ENCODE assay signal across 8 mouse cellular contexts in genomic region chr17:27946371-27946770, GRCm38 (mm10). TPM values are rescaled to one million over a fixed set of nuclear protein-coding genes. Genes with fewer than 3 reads are reported as not detected.
DNase-seq lines count a peak whose midpoint lies in the region; ATAC-seq and TF ChIP-seq lines count a peak whose summit lies in the region.

No protein-coding gene starts in this region.

- no peak for ATAC-seq in heart, embryonic 11.5 days (replicated peaks; ENCODE audit: insufficient number of reproducible peaks, low FRiP score, low TSS enrichment)
- ATAC-seq in lung, embryonic 14.5 days (ENCODE audit: insufficient read depth) = no peak; the same call in 1 of the 2 replicates
- no peak for ATAC-seq in hindbrain, postnatal 0 days
- ATAC-seq in neural tube, embryonic 14.5 days (ENCODE audit: low read depth) = no peak

- no peaks in the 10 kb centered on the region for H3K9me3 ChIP-seq in heart, embryonic 11.5 days (replicated peaks; ENCODE audit: control insufficient read depth, low read length)
- no peaks in the 10 kb centered on the region for H3K9me3 ChIP-seq in lung, embryonic 14.5 days (ENCODE audit: low read depth, low read length)
- no peaks in the 10 kb centered on the region for H3K9me3 ChIP-seq in hindbrain, postnatal 0 days (ENCODE audit: low read length)
- H3K9me3 ChIP-seq in neural tube, embryonic 14.5 days (ENCODE audit: control insufficient read depth, low read length) = no peaks in the 10 kb centered on the region

- peak overlapping the region; percentile 42 for H3K27ac ChIP-seq in heart, embryonic 11.5 days (ENCODE audit: low read depth, low read length)
- peak overlapping the region; percentile 85 for H3K27ac ChIP-seq in lung, embryonic 14.5 days (ENCODE audit: low read depth)
- peak overlapping the region; percentile 76 for H3K27ac ChIP-seq in hindbrain, postnatal 0 days
- peak overlapping the region; percentile 46; the same call in 1 of the 2 replicates for H3K27ac ChIP-seq in neural tube, embryonic 14.5 days (ENCODE audit: low read depth, low read length)

- 85% methylated on average over 8 of the region's 8 CpGs for WGBS in heart, embryonic 11.5 days (ENCODE audit: insufficient replicate concordance)
- WGBS in lung, embryonic 14.5 days = 68% methylated on average over 8 of the region's 8 CpGs
- WGBS in hindbrain, postnatal 0 days = 65% methylated on average over 8 of the region's 8 CpGs
- 73% methylated on average over 8 of the region's 8 CpGs for WGBS in neural tube, embryonic 14.5 days

- H3K4me2 ChIP-seq in heart, embryonic 11.5 days = no peak overlapping the region
- no peak overlapping the region for H3K4me2 ChIP-seq in lung, embryonic 14.5 days
- H3K4me2 ChIP-seq in hindbrain, postnatal 0 days (ENCODE audit: low read depth, low read length) = no peak overlapping the region
- H3K4me2 ChIP-seq in neural tube, embryonic 14.5 days (ENCODE audit: low read depth, low read length) = no peak overlapping the region

- no peak overlapping the region for H3K9ac ChIP-seq in heart, embryonic 11.5 days (ENCODE audit: low read depth, low read length)
- no peak overlapping the region for H3K9ac ChIP-seq in lung, embryonic 14.5 days
- no peak overlapping the region for H3K9ac ChIP-seq in hindbrain, postnatal 0 days (replicated peaks; ENCODE audit: low read length)
- H3K9ac ChIP-seq in neural tube, embryonic 14.5 days (replicated peaks; ENCODE audit: low read depth, low read length) = no peak overlapping the region

- H3K27me3 ChIP-seq in heart, embryonic 11.5 days (ENCODE audit: control insufficient read depth, insufficient read depth, low read length) = no peaks in the 10 kb centered on the region
- H3K27me3 ChIP-seq in lung, embryonic 14.5 days (ENCODE audit: insufficient read depth, low read length) = no peaks in the 10 kb centered on the region
- no peaks in the 10 kb centered on the region for H3K27me3 ChIP-seq in hindbrain, postnatal 0 days (ENCODE audit: insufficient read depth, low read length)
- H3K27me3 ChIP-seq in neural tube, embryonic 14.5 days (ENCODE audit: control insufficient read depth, insufficient read depth, low read length) = no peaks in the 10 kb centered on the region

- DNase-seq in heart, adult 11 months = no peak
- DNase-seq in lung, embryonic 14.5 days = no peak
- DNase-seq in lung, postnatal 14 days = no peak
- DNase-seq in hindbrain, postnatal 0 days (ENCODE audit: low spot score) = no peak
- no peak for DNase-seq in urinary bladder, postnatal 25 days (ENCODE audit: low spot score)
- no peak for DNase-seq in adrenal gland, adult (ENCODE audit: inconsistent age in 2 of 2, low spot score in 1 of 2)

- peaks cover 18% of the 10 kb centered on the region for H3K4me1 ChIP-seq in heart, embryonic 11.5 days (ENCODE audit: control insufficient read depth, insufficient read depth, low read length)
- H3K4me1 ChIP-seq in lung, embryonic 14.5 days (ENCODE audit: insufficient read depth) = peaks cover 9% of the 10 kb centered on the region
- peaks cover 17% of the 10 kb centered on the region for H3K4me1 ChIP-seq in hindbrain, postnatal 0 days (ENCODE audit: insufficient read depth, low read length)
- H3K4me1 ChIP-seq in neural tube, embryonic 14.5 days (ENCODE audit: control insufficient read depth, insufficient read depth, low read length) = peaks cover 16% of the 10 kb centered on the region; the same call in 1 of the 2 replicates

- TF ChIP-seq CTCF in lung, embryonic 14.5 days (IDR thresholded peaks at IDR 0.05; ENCODE audit: low read depth) = no peak
- TF ChIP-seq CTCF in hindbrain, postnatal 0 days (IDR thresholded peaks at IDR 0.05; ENCODE audit: low read depth) = no peak

- no peaks in the 10 kb centered on the region for H3K36me3 ChIP-seq in heart, embryonic 11.5 days (ENCODE audit: control insufficient read depth, insufficient read depth, low read length)
- H3K36me3 ChIP-seq in lung, embryonic 14.5 days (ENCODE audit: insufficient read depth) = no peaks in the 10 kb centered on the region
- no peaks in the 10 kb centered on the region for H3K36me3 ChIP-seq in hindbrain, postnatal 0 days (ENCODE audit: insufficient read depth, low read length)
- H3K36me3 ChIP-seq in neural tube, embryonic 14.5 days (ENCODE audit: control insufficient read depth, insufficient read depth, low read length) = no peaks in the 10 kb centered on the region

- no peak overlapping the region for H3K4me3 ChIP-seq in heart, embryonic 11.5 days (ENCODE audit: low read depth, low read length)
- no peak overlapping the region for H3K4me3 ChIP-seq in lung, embryonic 14.5 days (ENCODE audit: low read depth, low read length)
- H3K4me3 ChIP-seq in hindbrain, postnatal 0 days (ENCODE audit: low read length) = no peak overlapping the region
- no peak overlapping the region for H3K4me3 ChIP-seq in neural tube, embryonic 14.5 days (ENCODE audit: low read depth, low read length)

RNA-seq across cellular contexts. Expression of gene Taf11, which starts 36.7 kb away (rescaled TPM):
- 50.4 and 53.0 TPM in 2 replicates for polyA plus RNA-seq in heart, embryonic 11.5 days (2014; fragmentation: Nextera tagmentation; extraction: Ambion mirVana)
- polyA plus RNA-seq in lung, embryonic 14.5 days (2014; fragmentation: Nextera tagmentation; extraction: Ambion mirVana) = 68.4 and 68.5 TPM in 2 replicates
- 7.7 and 15.3 TPM in 2 replicates for total RNA-seq in hindbrain, postnatal 0 days (2014; rRNA removed)
- 54.6 and 62.0 TPM in 2 replicates for polyA plus RNA-seq in hindbrain, postnatal 0 days (2015; fragmentation: Nextera tagmentation; extraction: Ambion mirVana)
- polyA plus RNA-seq in neural tube, embryonic 14.5 days (2014; fragmentation: Nextera tagmentation; extraction: Ambion mirVana) = 56.8 and 60.3 TPM in 2 replicates

RNA-seq across cellular contexts. Expression of gene Anks1, which starts 37.3 kb away (rescaled TPM):
- 5.5 and 6.9 TPM in 2 replicates for polyA plus RNA-seq in heart, embryonic 11.5 days (2014; fragmentation: Nextera tagmentation; extraction: Ambion mirVana)
- polyA plus RNA-seq in lung, embryonic 14.5 days (2014; fragmentation: Nextera tagmentation; extraction: Ambion mirVana) = 18.7 and 19.4 TPM in 2 replicates
- total RNA-seq in hindbrain, postnatal 0 days (2014; rRNA removed) = 102 and 114 TPM in 2 replicates
- 35.0 and 35.8 TPM in 2 replicates for polyA plus RNA-seq in hindbrain, postnatal 0 days (2015; fragmentation: Nextera tagmentation; extraction: Ambion mirVana)
- polyA plus RNA-seq in neural tube, embryonic 14.5 days (2014; fragmentation: Nextera tagmentation; extraction: Ambion mirVana) = 55.8 and 59.4 TPM in 2 replicates
